In the genomic region with DNA sequence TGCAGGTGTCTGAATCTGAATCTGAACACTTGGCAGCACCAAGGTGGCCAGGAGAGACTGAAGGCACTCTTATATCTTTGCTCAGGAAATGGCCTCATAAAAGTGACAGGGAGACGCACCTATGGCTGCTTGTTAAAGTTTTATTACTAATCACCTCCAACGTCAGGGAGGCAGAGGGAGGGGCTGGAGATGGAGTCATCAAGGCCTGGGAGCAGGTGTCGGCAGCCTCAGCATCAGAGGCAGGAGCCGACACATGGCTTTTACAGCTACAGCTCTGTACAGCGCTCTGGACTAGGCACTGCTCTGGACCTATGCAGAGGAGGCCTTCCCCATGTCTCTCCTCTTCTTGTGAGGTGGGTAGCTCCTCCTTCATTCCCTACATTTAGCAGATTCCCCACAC, we compare ENCODE assay signal across 13 mouse cellular contexts.
"Had no signal": no experiment of that assay in that cellular context is flagged by ENCODE, and none has a peak within 500 bp of the region (broad histone marks: within the 10 kb centered on the region; RNA-seq: fewer than 3 reads in every experiment).

No protein-coding gene starts in this region.

- H3K27me3 ChIP-seq: liver, embryonic 13.5 days; stomach, embryonic 15.5 days had no signal

- H3K27ac ChIP-seq: kidney, postnatal 0 days; liver, embryonic 13.5 days had no signal

- DNase-seq: left cerebral cortex, postnatal 4 days; liver, embryonic 13.5 days; lung, adult 2 months; lung, postnatal 36 days; midbrain, embryonic 14.5 days; right cerebral cortex, adult 18-20 months; right cerebral cortex, postnatal 14 days; right cerebral cortex, postnatal 4 days; thymus, postnatal 25 days had no signal

- H3K9me3 ChIP-seq: liver, embryonic 13.5 days; stomach, embryonic 15.5 days had no signal

- H3K4me2 ChIP-seq: liver, embryonic 13.5 days; midbrain, embryonic 11.5 days; stomach, embryonic 15.5 days had no signal

- H3K9ac ChIP-seq: liver, embryonic 13.5 days; stomach, embryonic 15.5 days had no signal

- H3K4me3 ChIP-seq: liver, embryonic 13.5 days; stomach, embryonic 15.5 days had no signal

- ATAC-seq: lung, postnatal 0 days had no signal

- H3K36me3 ChIP-seq: liver, embryonic 13.5 days; stomach, embryonic 15.5 days had no signal
